Mouse (Mus musculus): ENCODE data around the gene Cox6b1.

DNA sequence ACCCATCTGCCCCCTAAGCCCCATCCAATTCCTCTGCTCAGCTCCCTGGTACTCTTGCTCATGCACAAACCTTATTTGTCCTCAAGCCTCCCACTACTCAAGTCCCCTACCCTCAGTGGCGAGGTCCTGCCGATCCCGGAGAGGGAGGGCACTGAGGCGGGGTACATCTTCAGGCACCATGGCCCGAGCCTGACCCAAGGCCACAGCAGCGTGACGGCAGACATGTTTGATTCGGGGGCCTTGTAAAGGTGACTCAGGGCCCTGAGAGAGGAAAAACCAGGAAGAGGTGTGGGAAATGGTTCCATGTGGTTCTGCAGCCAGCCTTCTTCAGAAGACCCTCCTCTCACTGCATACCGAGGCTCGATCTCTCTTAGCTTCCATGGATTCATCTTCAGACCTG is 41.6 kb downstream of the Cox6b1 start:
- TF ChIP-seq POLR2A (IDR thresholded peaks at IDR 0.05; ENCODE audit: borderline replicate concordance, extremely low read depth, low read depth, low read length) = no peak
- no peak for TF ChIP-seq CTCF (IDR thresholded peaks at IDR 0.05; ENCODE audit: insufficient read depth, low read length)

Measured in lung, adult 2 months (tissue).